Mouse (Mus musculus) thymus, adult 18-20 months (tissue): ENCODE data around the gene Dnajc7.
A peak's percentile ranks its signal among the peaks of the same experiment; 100 is the strongest.
"Not testable (repeated sequence)": the region's sequence is repeated elsewhere in the genome, so short reads cannot be mapped to it uniquely, and the experiment has no call there.

Experiments used
- DNase-seq, 2 experiments: peaks; one replicate each; pipeline ENCODE4 v3.0.0; 2022; ENCODE audit warnings: mixed read lengths in 2 of 2

Dnajc7 gene

DNA sequence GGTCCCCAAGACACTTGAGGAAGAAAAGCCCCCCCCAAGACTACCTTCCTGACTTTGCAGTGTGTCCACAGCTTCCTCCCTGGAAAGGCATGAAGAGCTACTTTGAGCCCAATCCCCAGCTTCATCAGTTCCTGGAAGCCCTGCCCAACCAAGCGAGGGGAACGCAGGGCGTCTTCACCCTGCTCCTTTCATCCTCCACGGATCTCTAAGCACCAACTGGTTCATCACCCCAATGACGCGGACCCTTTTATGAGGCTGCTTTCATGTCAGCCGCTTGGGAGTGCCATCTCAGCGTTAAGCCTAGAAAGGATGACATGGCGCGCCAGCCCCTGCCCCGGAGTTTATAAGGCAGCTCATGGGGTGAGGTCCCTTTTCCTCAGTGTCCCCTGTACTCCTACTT is at the start of gene Dnajc7:
Dnajc7 (minus strand) TSS at position 187 of the 400 bp plus-strand sequence.
- no peak for DNase-seq

DNA sequence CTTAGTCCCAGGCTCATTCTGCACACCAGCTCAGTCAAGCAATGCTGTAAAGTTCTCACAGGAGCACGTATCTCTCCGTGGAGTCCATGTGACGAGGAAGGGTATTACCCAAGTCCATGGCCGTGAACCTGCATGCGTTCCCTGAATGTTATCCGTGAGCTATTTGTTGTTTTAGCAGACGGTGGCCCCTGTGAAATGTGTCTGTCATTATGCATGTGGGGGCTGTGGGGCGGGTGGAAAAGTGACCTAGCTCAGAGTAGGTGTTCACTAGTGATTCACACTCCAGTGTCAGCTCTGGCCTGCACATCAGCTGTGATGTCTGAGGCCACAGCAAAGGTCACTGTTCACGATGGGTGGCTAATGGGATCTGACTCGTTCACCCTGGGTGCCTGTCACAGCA is 39.8 kb upstream of the Dnajc7 start:
- no peak for DNase-seq

DNA sequence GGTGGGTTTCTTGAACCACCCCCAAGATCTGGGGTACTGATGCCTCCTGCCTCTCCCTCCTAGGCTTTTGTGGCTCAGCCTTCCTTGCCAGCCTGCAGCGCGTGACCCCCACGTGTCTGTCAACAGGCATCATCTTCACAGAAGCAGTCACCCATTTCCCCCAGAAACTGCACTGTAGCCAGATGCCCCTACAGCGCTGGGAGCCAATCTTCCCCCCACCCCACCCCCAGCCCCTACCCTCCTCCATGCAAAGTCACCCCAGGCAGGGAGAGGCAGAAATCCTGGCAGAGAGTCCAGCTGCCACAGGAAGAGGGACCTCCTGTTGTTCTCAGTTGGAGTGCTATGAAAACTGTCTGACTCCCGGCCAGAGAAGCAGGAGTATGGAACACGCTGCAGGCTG is 36.5 kb upstream of the Dnajc7 start:
- DNase-seq: no peak

DNA sequence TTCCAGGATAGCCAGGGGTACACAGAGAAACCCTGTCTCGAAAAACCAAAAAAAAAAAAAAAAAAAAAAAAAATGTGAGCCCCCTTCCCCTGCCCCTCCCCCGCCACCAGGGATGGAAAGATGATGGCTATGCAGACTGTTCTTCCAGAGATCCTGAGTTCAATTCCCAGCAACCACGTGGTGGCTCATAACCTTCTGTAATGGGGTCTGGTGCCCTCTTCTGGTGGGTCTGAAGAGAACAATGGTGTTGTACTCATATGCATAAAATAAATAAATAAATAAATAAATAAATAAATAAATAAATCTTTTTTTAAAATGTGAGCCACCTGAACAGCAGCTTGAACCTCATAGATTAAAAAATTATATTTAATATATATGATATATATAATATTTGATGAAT is 35.6 kb upstream of the Dnajc7 start:
- DNase-seq: not testable (repeated sequence)

DNA sequence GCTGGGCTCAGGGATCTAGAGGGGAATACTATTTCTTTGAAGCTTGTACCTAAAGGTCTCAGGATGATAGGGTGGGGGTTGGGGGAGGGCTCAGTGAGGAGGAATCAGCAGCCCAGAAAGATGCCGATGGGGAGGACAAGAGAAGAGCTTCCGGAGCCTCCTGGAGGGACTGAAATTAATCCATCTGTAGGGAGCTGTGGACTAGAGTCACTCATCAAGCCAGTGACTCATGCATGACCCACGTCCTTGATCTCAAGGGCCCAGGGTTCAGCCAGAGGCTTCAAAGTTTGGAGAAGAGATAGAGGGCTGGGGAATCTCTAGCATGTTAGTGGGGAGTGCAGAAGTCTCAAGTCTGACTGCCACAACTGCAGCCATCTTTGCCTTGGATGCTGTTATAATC is 31.8 kb upstream of the Dnajc7 start:
- DNase-seq: no peak

DNA sequence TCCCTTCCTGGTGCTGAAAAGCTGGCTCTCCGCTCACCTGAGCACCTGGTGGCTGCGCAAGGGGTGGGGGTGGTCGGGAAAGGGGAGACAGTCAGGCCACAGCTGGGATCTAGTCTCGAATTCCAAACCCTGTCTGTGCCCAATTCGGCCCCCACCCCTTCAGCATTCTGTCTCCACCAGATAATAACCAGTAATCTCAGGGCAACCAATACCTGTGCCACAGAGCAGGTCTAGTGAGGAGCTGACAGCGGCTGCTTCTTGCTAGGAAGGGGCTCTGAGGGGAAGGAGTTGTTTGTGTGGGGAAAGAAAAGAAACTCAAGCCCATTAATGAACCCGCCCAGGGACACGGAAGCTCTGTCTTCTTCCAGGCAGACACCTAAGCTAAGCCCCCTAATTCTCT is 31.2 kb upstream of the Dnajc7 start:
- no peak for DNase-seq

DNA sequence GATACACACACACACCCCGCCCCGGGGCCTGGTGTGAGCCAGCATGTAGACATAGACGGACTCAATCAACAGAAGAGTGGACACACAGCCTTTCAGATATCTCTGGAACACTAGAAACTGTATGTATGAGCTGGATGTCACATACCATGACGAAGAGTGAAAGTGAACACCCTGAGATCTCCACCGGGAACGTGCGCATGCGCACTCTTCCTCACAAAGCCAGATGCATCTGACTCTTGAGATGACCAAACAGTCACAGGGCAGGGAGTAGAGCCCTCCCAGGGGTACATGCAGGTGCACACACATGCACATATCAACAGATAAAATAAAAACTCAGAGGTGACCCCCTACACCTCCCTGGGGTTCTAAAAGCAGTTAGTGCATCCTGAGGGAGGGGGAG is 28.4 kb upstream of the Dnajc7 start:
- no peak for DNase-seq

DNA sequence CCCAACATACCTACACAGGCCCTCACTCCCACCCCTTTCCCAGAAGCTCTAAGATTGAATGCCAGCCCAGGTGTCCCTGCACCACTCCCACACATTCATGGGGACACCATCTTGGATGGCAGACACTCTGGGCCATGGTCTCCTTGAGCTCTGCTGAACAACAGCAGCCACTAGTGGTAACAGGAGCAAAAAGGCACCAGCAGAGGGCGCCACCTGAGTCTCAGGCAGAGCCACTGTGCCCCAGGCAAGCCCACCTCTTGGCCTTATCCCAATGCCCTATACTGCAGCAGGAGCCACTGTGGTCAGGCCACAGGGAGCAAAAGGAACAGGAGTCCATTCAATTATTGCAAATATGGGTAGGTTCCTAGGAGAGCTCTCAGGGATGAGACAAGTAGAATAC is 26.3 kb upstream of the Dnajc7 start:
- peak in 1 of 2 experiments; percentile 27 for DNase-seq

DNA sequence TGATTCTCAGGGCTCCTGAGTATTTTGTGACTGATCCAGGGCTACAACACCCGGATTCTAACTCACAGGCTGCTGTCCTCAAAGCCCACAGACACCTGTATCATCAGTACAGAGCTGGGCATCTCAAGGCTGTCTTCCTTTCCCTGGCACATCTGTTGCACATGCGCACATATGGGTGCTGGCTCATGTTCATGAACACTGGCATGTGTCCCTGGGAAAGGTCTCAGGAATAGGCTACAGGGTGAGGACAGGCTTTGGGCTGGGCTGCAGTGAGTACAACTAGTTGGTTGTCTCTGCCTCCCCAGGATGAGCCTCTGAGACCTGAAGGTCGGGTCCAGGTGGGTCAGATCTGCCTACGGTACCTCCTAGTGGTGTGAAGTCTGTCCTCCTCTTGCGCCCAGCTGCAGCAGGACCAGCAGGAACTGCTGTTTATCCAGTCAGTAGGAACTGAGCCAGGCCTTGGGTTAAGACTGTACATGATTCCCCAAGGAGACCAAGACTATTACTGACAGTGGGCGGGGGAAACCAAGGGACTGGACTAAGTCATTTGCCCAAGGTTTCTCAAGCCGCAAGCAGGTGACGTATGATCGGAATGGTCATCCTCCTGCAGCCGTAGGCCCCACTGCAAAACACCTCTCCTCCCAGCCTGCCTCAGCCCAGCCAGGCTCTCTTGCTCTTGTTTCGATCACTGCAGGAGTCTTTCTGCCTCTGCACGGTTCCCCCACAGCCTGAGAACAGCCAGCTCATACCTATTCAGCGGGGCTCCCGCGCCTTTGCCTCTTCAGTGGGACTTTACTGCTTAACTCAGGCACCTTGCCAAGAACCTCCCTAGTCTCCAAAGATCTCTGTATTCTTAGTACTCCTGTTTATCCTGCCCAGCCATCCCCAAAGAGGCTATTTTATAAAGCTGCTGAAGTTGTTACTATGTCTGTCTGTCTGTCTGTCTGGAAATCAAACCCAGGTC is 23.9 kb upstream of the Dnajc7 start:
- no peak for DNase-seq

DNA sequence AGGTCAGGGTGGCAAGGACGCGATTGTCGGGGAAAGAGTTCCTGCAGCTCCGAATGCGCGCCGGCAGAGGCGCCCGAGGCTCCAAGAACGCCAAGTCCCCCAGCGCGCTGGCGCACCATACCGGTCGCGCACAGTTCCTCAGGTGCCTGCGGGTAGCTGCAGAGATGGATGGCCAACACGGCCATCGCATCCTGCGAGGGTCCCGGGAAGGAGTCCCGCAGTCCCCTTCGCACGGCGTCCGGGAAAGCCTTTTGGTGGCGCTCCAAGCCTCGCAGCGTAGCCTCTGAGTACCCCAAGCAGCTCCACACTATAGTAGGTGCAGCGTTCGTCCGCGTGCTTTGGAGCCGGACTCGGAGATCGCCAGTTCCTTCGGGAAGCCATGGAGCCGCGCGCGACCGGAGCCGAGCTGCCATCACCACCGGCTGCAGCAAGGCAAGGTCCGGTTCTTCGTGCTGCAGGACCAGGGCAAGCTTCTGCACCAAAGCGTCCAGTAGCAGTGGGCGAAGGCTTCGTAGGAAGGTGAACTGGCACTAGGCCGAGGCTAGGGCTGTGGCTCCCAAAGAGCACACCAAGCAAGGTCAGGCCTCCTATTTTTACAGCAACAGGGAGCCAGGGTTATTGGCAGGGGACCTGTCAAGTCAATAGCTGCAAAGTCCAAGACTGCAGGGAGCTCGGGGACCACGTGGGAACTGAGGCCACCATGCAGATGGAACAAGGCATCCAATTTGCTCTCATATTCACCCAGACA is 20.4 kb upstream of the Dnajc7 start:
- no peak for DNase-seq

DNA sequence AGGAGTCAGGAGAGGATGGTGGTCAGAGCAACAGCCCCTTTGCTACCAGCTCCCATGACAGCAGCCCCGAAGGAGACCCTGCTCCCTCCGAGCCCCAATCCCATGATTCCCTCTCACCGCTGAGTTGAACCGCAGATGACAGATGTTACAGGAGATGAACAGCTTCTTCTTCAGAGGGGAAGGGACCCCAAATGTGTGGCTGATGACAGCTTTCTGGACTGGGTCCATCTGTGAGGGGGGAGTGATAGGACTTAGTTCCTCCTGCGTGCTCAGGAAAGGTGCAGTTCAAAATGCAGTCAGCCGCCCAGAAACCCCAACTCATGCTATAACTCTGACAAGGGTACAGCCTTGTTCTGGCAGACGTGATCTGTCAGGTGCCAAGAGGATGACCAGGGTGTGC is 14.6 kb upstream of the Dnajc7 start:
- DNase-seq: no peak

DNA sequence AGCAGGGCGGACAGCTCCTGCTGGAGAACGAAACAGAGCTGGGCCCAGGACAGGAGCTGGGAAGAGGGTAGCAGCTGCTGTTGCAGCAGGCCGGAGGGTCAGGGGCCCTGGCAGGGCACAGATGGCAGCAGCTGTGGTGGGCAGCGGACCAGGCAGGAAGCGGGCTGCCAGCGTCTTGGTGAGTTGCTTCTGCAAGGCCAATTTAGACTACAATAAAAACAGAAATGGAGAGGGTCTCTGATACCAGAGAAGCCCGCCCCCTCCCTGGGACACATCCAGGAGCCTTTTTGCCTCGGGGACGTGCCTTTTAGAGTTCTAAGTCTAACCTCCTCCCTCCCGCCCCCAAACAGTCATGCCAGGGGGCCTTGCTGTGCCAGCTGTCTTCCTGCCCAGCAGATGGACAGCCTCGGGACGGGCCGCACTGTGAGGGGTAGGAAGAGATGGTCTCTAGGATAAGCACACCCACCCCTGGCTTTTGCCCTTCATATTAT is 8.9 kb upstream of the Dnajc7 start:
- no peak for DNase-seq

DNA sequence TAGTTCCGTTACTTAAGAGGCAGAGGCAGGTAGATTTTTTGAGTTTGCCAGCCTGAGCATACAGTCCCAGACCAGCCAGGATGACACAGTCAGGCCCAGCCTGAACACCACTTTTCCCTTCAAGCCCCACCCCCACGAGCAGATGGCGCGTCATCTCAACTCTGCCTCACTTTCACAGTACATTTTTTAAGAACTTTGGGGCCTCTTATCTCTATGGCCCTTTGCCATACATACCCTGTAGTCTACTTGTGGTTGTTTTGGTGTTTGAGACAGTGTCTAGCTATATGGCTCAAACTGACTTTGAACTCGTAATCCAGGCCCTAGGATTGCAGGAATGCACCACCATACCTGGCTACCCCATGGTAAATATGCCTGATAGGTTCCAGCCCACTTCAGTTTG is 8.1 kb upstream of the Dnajc7 start:
- DNase-seq: no peak

DNA sequence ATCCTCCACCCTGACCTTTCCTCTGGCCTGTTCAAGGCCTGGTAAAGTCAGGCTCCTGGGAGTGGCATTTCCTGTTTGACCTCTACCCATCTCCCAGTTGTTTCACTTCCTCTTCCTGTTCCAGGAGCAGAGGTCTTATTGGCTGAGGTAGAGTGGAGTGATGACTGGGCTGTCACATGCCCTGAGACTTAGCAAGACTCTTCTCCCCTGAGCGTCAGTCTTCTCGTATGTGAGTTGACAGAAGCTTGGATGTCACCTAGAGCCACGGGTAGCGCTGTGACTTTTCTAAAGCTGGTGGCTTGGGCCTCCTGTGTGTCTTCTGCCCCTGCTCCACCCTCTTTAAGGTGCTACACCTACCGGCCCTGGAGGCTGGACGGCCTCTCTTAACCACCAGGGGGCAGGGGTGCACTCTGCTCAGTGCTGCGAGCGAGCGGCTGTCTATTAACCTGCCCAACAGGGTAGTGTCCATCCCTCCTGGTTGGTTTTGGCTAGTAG is 6.8 kb upstream of the Dnajc7 start:
- DNase-seq: peak; percentile 32 to 55

DNA sequence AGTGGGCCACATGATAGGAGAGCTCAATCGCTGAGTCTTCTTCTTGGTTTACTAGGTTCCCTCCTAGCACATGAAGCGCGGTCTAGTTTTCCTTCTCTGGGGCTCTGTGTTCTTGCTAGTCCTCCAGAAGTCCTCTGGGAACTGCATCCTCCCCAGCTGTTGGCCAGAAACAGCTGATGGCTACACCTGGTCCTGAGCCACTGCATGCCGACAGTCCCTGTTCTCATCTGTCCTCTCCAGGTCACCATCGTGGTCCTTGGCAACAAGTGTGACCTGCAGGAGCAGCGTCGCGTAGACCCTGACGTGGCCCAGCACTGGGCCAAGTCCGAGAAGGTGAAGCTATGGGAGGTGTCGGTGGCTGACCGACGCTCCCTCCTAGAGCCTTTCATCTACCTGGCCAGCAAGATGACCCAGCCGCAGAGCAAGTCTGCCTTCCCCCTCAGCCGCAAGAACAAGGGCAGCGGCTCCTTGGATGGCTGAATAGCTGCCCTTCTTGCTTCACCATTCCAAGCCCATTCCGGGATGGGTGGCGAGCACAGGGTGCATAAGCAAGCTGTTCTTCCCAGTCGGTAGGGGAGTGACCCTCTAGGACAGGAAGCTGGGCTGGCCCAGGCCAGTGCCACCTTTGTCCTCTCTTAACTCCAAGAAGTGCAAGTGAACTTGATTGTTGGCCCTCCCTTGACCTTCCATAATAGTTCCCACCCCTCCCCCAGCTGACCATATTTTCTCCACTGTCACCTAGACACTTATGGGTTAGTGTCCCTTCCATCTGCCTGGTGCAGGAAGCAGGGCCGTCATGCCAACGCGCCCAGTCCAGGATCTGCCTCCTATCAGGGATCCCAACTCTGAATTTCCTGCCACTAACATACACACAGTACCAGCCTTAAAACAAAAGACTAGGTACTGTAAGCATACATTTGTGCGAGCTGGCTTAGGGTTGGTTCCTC is 6.1 kb upstream of the Dnajc7 start:
- DNase-seq: no peak

DNA sequence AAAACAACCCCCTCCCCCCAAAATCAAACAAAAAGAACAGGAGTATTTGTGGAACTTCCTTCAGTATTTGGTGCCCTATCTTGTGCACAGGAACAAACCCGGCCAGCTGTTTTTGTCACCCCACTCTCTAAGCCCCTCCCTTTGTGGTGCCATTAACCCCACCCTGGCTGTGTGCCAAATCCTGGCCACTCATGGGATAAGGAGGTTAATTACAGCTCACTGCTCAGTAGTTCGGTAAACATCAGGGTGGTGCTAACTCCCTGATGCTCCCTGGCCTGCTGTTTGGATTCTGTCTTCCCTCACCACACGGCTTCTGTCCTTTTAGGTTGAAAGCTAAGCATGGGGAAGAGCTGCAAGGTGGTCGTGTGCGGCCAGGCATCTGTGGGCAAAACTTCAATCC is 3.9 kb upstream of the Dnajc7 start:
- no peak for DNase-seq

DNA sequence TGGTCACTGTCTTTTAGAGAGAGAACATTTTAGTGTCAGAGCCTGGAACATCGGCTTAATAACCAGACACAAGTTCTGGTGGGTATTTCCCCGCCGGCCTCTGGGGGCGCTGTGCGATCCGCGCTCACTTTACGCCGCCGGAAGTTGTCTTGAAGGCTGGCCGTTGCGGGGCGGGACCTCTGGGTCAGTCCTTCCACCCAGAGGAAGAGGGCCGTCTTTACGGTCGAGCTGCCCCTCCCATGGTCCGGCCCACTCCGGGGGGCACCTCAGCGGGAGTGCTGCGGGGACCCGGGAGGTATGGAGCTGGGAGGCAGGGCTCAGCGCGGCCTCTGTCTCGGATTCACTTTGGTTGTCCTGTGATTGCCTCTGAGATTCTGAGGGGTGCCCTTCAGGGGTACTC is 2.7 kb upstream of the Dnajc7 start:
- peak; percentile 88 to 91 for DNase-seq

DNA sequence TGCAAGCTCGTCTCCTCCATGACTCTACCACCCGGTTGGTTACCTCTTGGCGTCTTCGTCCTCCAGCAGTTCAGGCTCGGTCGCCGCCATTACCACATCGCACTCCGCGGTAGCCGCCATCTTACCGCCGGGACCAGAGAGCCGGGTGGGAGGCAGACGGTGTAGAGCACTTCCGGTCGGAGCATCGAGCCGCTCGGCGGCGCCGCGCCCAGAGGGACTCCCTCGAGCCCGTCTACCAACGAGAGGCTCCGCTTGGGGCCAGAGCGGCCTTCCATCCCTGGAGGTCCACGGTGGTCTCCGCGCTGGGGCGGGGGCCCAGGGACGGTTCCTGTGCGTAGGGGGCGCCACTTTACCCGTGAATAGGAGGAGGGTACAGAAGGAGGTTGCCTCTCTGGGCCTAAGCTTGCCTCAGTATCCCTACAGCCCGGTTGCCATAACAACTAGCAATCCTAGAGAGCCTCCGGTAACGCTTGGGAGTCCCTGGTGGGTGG is 438 bp downstream of the Dnajc7 start:
- peak; percentile 96 to 97 for DNase-seq

DNA sequence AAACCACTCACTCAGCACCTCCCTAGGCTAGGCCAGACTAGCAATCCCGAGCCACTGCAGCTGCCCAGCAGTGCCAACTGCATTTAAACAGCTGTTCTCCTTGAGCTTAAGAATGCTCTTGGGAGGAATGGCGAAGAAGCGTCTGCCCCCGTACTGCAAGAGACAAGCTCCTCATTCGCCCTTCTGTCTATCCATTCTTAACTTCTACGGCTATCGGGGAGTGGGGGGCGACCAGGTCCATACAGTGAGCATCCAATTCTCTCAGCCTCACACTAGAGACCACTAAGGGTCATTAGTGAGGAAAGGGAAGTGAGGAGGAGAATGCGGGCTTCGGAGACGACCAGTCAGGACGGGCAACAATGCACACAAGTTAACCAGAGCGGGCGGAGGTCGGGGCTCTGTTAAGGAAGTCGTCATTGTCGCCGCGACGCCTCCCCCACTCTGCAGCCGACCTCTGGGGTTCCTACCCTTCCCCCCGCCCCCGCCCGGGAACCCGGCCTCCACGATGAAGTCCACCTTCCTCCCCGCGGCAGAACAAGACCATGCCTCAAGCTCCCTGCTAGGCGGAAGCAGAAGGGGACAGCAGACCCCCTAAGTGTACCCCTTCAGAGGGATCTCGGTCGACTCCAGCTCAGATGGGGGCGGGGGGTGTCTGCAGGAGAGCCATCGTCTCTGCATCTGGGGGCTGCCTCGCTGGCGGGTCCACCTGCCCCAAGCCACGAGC is 1.0 kb downstream of the Dnajc7 start, which contains the start of gene Nkiras2:
Nkiras2 (plus strand) TSS at position 484 of the 724 bp plus-strand sequence.
- peak; percentile 70 to 77 for DNase-seq

DNA sequence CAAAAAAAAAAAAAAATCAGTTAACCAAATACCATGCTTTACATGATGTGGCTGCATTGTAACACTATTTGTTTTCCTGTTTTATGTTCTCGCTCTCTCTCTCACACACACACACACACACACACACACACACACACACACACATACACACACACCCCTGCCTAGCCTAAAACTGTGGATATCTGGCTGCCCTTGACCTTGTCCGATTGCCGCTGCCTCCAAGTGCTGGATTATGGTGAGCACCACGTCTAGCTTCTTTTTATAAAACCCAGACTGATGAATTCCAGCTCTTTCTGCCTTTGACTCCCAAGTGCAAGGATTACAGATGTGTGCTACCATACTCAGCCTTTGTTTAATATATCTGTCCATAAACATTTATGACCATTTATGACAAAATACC is 2.5 kb downstream of the Dnajc7 start:
- no peak for DNase-seq

DNA sequence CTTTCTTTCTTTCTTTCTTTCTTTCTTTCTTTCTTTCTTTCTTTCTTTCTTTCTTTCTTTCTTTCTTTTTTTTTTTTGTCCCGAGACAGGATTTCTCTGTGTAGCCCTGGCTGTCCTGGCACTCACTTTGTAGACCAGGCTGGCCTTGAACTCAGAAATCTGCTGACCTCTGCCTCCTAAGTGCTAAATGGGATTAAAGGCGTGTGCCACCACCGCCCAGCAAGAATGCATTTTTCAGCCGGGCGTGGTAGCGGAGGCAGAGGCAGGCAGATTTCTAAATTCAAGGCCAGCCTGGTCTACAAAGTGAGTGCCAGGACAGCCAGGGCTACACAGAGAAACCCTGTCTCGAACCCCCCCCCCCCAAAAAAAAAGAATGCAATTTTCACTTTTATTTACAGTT is 3.1 kb downstream of the Dnajc7 start:
- DNase-seq: not testable (repeated sequence)
